Mouse (Mus musculus): ENCODE data around the gene Cln6.

Gene Cln6

GRCm38 (mm10) chr9:62894486-62894885 is 55.9 kb downstream of the Cln6 start:
- no peak for DNase-seq (ENCODE audit: low spot score in 2 of 2)

Measured in left cerebral cortex, adult 9 months (tissue).